Mouse (Mus musculus) inflammation-experienced regulatory T-cells (primary cell): ENCODE measurements around the gene Ccdc185. TPM values are rescaled to one million over a fixed set of nuclear protein-coding genes. Genes with fewer than 3 reads are reported as not detected.

Experiments
- polyA plus RNA-seq, 2 experiments: library from polyadenylated mRNA; unstranded; fragments of 100-300 nt; shearing (Covaris generic); gene quantifications; one replicate each; pipeline ENCODE4 v1.2.1; 2017

Ccdc185 gene
- polyA plus RNA-seq = under 1 TPM in 1 of 2 experiments, not detected in 1; 0.32 TPM

DNA sequence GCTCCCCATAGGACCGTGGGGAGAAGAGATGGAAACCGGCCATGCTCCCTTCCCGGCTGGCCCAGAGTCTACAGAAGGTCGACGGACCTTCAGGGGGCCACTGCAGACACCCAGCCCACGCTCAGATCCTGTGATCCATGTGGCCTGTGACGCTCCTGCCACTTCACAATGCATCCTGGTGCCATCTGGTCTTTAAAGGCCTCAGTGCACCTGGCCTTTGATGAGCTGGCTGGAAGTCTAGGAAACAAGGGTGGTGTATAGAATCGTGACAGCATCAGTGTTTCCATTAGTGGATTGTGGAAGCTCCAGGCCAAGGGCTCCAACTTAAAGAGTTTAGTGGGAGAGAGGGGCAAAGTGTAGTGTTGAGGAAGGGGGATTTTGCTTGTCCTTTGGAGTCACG, at the start of gene Ccdc185:
Gene Ccdc185, minus strand, starts transcription at position 101 of the 400 bp plus-strand sequence.

DNA sequence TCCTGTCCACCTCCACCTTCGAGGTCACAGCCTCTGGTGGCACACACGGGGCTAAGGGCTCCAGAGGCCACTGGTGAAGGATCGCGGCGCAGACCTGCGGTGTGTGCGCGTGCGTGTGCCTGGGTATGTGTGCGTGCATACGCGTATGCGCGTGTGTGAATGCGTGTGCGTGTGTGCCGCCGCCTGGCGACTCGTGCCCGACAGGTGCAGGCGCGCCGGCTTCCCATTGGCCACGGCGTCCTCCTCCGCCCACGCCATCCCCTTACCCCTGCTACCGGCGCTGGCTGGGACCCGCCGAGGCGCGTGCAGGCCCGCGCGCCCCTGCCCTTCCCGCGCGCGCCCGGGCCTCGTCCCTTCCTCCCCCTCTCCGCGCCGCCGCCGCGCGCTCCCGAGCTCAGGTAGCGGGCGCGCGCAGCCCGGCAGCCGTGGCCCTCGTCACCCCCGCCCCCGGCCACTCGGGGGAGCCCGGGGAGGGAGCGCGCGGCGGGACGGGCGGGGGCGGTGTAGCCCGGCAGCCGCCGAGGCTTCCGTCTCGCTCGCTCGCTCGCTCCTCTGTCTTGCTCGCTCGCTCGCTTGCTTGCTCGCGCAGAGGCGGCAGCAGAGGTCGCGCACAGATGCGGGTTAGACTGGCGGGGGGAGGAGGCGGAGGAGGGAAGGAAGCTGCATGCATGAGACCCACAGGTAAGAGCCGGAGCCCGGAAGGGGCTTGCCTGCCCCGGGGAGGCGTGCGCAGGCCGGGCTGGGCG, 14.9 kb upstream of the Ccdc185 start, which contains the start of gene Susd4:
Gene Susd4, plus strand, starts transcription at position 145 of the 746 bp plus-strand sequence.

Other genes starting within 250 kb of the Ccdc185 start
- gene Capn2, start 231.6 kb downstream of the Ccdc185 start, polyA plus RNA-seq = 100 to 1,000 TPM; 147 to 155 TPM
- 1 to 10 TPM in 1 of 2 experiments, under 1 TPM in 1; 0.14 to 2.0 TPM for gene Capn8, start 184.2 kb downstream of the Ccdc185 start, polyA plus RNA-seq
- gene Susd4, start 14.7 kb upstream of the Ccdc185 start, polyA plus RNA-seq = 1 to 10 TPM; 2.3 to 5.7 TPM
- gene Tlr5, start 205.6 kb upstream of the Ccdc185 start, polyA plus RNA-seq = not detected